Mouse (Mus musculus): ENCODE measurements around the gene Zdhhc9. TPM values are rescaled to one million over a fixed set of nuclear protein-coding genes. Genes with fewer than 3 reads are reported as not detected.

The Zdhhc9 gene
- polyA plus RNA-seq (2012; rRNA removed), result 12.5 and 15.6 TPM in 2 replicates

GRCm38 (mm10) chrX:48208519-48209185, at the start of gene Zdhhc9:
TSS of gene Zdhhc9 (minus strand) at chrX:48208878.

GRCm38 (mm10) chrX:48256468-48257007, 47.9 kb upstream of the Zdhhc9 start, which contains the start of gene Utp14a:
TSS of gene Utp14a (plus strand) at chrX:48256862.

GRCm38 (mm10) chrX:48146262-48146661, 62.4 kb downstream of the Zdhhc9 start, which contains the start of gene Sash3:
TSS of gene Sash3 (plus strand) at chrX:48146436.

Other genes with a start within 250 kb of the Zdhhc9 start
- 0.84 and 1.2 TPM in 2 replicates for gene Apln, start 174.0 kb downstream of the Zdhhc9 start, polyA plus RNA-seq (2012; rRNA removed)
- gene Xpnpep2, start 100.2 kb downstream of the Zdhhc9 start, polyA plus RNA-seq (2012; rRNA removed), result 0.22 and 0.48 TPM in 2 replicates
- gene Sash3, start 62.4 kb downstream of the Zdhhc9 start, polyA plus RNA-seq (2012; rRNA removed), result 0.69 and 1.1 TPM in 2 replicates
- gene Utp14a, start 48.0 kb upstream of the Zdhhc9 start, polyA plus RNA-seq (2012; rRNA removed), result 0.08 and 0.55 TPM in 2 replicates
- 1.4 and 2.1 TPM in 2 replicates for gene Bcorl1, start 132.5 kb upstream of the Zdhhc9 start, polyA plus RNA-seq (2012; rRNA removed)